ENCODE assay signal across 12 mouse cellular contexts in genomic region chr7:81725986-81726727, GRCm38 (mm10). TPM values are rescaled to one million over a fixed set of nuclear protein-coding genes. Genes with fewer than 3 reads are reported as not detected.
DNase-seq lines count a peak whose midpoint lies in the region; ATAC-seq and TF ChIP-seq lines count a peak whose summit lies in the region.
"Had no signal": no experiment of that assay in that cellular context is flagged by ENCODE, and none has a peak within 500 bp of the region (broad histone marks: within the 10 kb centered on the region; RNA-seq: fewer than 3 reads in every experiment).

No protein-coding gene starts in this region.

- intact Hi-C loops in heart, adult 2 months (cut with DNase I) = no loop called here

- H3K79me2 ChIP-seq in heart, adult 2 months (replicated peaks; ENCODE audit: control insufficient read depth, insufficient read depth, low read length) = no peaks in the 10 kb centered on the region

- no peak overlapping the region for H3K9ac ChIP-seq in intestine, embryonic 15.5 days
- no peak overlapping the region for H3K9ac ChIP-seq in intestine, postnatal 0 days (ENCODE audit: low read depth, low read length)
- no peak overlapping the region for H3K9ac ChIP-seq in heart, adult 2 months (ENCODE audit: low read depth, low read length)
- H3K9ac ChIP-seq in limb, embryonic 11.5 days (ENCODE audit: low read length) = no peak overlapping the region
- H3K9ac ChIP-seq: forebrain, postnatal 0 days; hindbrain, embryonic 13.5 days had no signal

- 0 out of 2 replicates have a peak, but pooled peaks have one; percentile 24 for TF ChIP-seq EP300 in heart, adult 2 months (IDR thresholded peaks at IDR 0.05; ENCODE audit: insufficient read depth, low read depth, low read length)

- no peak for TF ChIP-seq POLR2A in heart, adult 2 months (IDR thresholded peaks at IDR 0.05; ENCODE audit: insufficient read depth, low read depth, low read length)

- no peaks in the 10 kb centered on the region for H3K27me3 ChIP-seq in intestine, embryonic 15.5 days (replicated peaks)
- H3K27me3 ChIP-seq in intestine, postnatal 0 days (replicated peaks; ENCODE audit: control insufficient read depth, insufficient read depth, low read length) = no peaks in the 10 kb centered on the region
- no peaks in the 10 kb centered on the region for H3K27me3 ChIP-seq in heart, adult 2 months (ENCODE audit: control insufficient read depth, insufficient read depth, low read length)
- no peaks in the 10 kb centered on the region for H3K27me3 ChIP-seq in limb, embryonic 11.5 days (ENCODE audit: control insufficient read depth, insufficient read depth, low read length)
- H3K27me3 ChIP-seq: hindbrain, embryonic 13.5 days had no signal

- H3K36me3 ChIP-seq in intestine, embryonic 15.5 days = no peaks in the 10 kb centered on the region
- no peaks in the 10 kb centered on the region for H3K36me3 ChIP-seq in intestine, postnatal 0 days (ENCODE audit: control insufficient read depth, insufficient read depth)
- H3K36me3 ChIP-seq in heart, adult 2 months (ENCODE audit: control insufficient read depth, insufficient read depth, low read length) = no peaks in the 10 kb centered on the region
- H3K36me3 ChIP-seq in limb, embryonic 11.5 days (ENCODE audit: control insufficient read depth, insufficient read depth, low read length) = no peaks in the 10 kb centered on the region
- H3K36me3 ChIP-seq: hindbrain, embryonic 13.5 days had no signal

- no peak for ATAC-seq in intestine, embryonic 15.5 days
- ATAC-seq in intestine, postnatal 0 days = no peak
- ATAC-seq in limb, embryonic 11.5 days (ENCODE audit: insufficient number of reproducible peaks, low FRiP score, low TSS enrichment, low read depth) = peak; percentile 63
- peak; percentile 75 for ATAC-seq in megakaryocyte progenitor cell, adult 5-6 weeks (replicated peaks; ENCODE audit: poor library complexity)
- ATAC-seq: forebrain, postnatal 0 days had no signal

- no peak for TF ChIP-seq CTCF in intestine, postnatal 0 days (IDR thresholded peaks at IDR 0.05; ENCODE audit: low read depth)
- TF ChIP-seq CTCF in heart, adult 2 months (IDR thresholded peaks at IDR 0.05) = no peak

- H3K4me3 ChIP-seq in intestine, embryonic 15.5 days (replicated peaks) = no peak overlapping the region
- H3K4me3 ChIP-seq in intestine, postnatal 0 days (ENCODE audit: low read depth, low read length) = no peak overlapping the region
- no peak overlapping the region for H3K4me3 ChIP-seq in heart, adult 2 months
- no peak overlapping the region for H3K4me3 ChIP-seq in limb, embryonic 11.5 days (ENCODE audit: low read depth, low read length)
- H3K4me3 ChIP-seq: hindbrain, embryonic 13.5 days had no signal

- 0 out of 2 replicates have a peak, but pooled peaks cover 4% of the 10 kb centered on the region for H3K4me1 ChIP-seq in intestine, embryonic 15.5 days (replicated peaks)
- no peaks in the 10 kb centered on the region for H3K4me1 ChIP-seq in intestine, postnatal 0 days (replicated peaks; ENCODE audit: control insufficient read depth, insufficient read depth, low read length)
- no peaks in the 10 kb centered on the region; the same call in 1 of the 2 replicates for H3K4me1 ChIP-seq in heart, adult 2 months (ENCODE audit: control insufficient read depth, insufficient read depth, low read length)
- peaks cover 15% of the 10 kb centered on the region for H3K4me1 ChIP-seq in limb, embryonic 11.5 days (ENCODE audit: control insufficient read depth, insufficient read depth, low read length)
- H3K4me1 ChIP-seq: hindbrain, embryonic 13.5 days had no signal

- no peaks in the 10 kb centered on the region for H3K9me3 ChIP-seq in intestine, embryonic 15.5 days
- no peaks in the 10 kb centered on the region for H3K9me3 ChIP-seq in intestine, postnatal 0 days (ENCODE audit: control insufficient read depth)
- H3K9me3 ChIP-seq in limb, embryonic 11.5 days (ENCODE audit: control insufficient read depth, low read length) = no peaks in the 10 kb centered on the region
- H3K9me3 ChIP-seq: hindbrain, embryonic 13.5 days had no signal

- peak; percentile 24 to 30 for DNase-seq in heart, adult 2 months
- DNase-seq in limb, embryonic 11.5 days (ENCODE audit: low spot score) = peak; percentile 40
- no peak for DNase-seq in cerebellum, postnatal 10 days
- DNase-seq in adrenal gland, postnatal 25 days = no peak
- no peak for DNase-seq in urinary bladder, postnatal 10 days (ENCODE audit: low spot score)
- DNase-seq: forebrain, postnatal 0 days; kidney, postnatal 4 days; right cerebral cortex, postnatal 25 days had no signal

- no peak overlapping the region for H3K27ac ChIP-seq in intestine, embryonic 15.5 days
- no peak overlapping the region for H3K27ac ChIP-seq in intestine, postnatal 0 days (ENCODE audit: low read depth, low read length)
- H3K27ac ChIP-seq in heart, adult 2 months = peak overlapping the region; percentile 69
- H3K27ac ChIP-seq in limb, embryonic 11.5 days (replicated peaks; ENCODE audit: low read depth, low read length) = peak overlapping the region; percentile 85
- H3K27ac ChIP-seq: hindbrain, embryonic 13.5 days had no signal

- H3K4me2 ChIP-seq in intestine, embryonic 15.5 days (replicated peaks) = 0 out of 2 replicates have a peak overlapping the region, but pooled peaks have one; percentile 3
- no peak overlapping the region for H3K4me2 ChIP-seq in intestine, postnatal 0 days (replicated peaks; ENCODE audit: low read depth)
- H3K4me2 ChIP-seq in limb, embryonic 11.5 days (ENCODE audit: low read depth, severe bottlenecking) = 0 out of 2 replicates have a peak overlapping the region, but pooled peaks have one; percentile 7
- H3K4me2 ChIP-seq: hindbrain, embryonic 13.5 days had no signal

- 51% methylated on average over 18 of the region's 18 CpGs for WGBS in intestine, embryonic 15.5 days
- 43% methylated on average over 18 of the region's 18 CpGs for WGBS in intestine, postnatal 0 days
- WGBS in heart, adult 2 months = 18% methylated on average over 18 of the region's 18 CpGs
- 47% methylated on average over 18 of the region's 18 CpGs for WGBS in limb, embryonic 11.5 days

RNA-seq across cellular contexts. Expression of gene Homer2, which starts 18.8 kb away (rescaled TPM):
- 46.6 and 46.9 TPM in 2 replicates for polyA plus RNA-seq in intestine, embryonic 15.5 days (2015; fragmentation: Nextera tagmentation; extraction: Ambion mirVana)
- polyA plus RNA-seq in intestine, postnatal 0 days (2015; fragmentation: Nextera tagmentation; extraction: Ambion mirVana) = 22.2 and 26.8 TPM in 2 replicates
- total RNA-seq in heart, adult 2 months (2021) = 10 to 100 TPM; 85.1 to 99.5 TPM
- polyA plus RNA-seq in heart, adult 2 months (2012; rRNA removed) = 33.1 and 39.4 TPM in 2 replicates
- polyA plus RNA-seq in limb, embryonic 11.5 days (2014; fragmentation: Nextera tagmentation; extraction: Ambion mirVana) = 33.5 and 36.0 TPM in 2 replicates
- 0.44 TPM in 2 replicates for total RNA-seq in megakaryocyte progenitor cell, adult 5-6 weeks (2015)
- 0.71 and 0.74 TPM in 2 replicates for total RNA-seq in megakaryocyte progenitor cell, adult 5-6 weeks (2017)
- 2.4 and 2.6 TPM in 2 replicates for total RNA-seq in adrenal gland, postnatal 25 days (2021)

RNA-seq across cellular contexts. Expression of gene Ramac, which starts 36.6 kb away (rescaled TPM):
- polyA plus RNA-seq in intestine, embryonic 15.5 days (2015; fragmentation: Nextera tagmentation; extraction: Ambion mirVana) = 132 and 147 TPM in 2 replicates
- polyA plus RNA-seq in intestine, postnatal 0 days (2015; fragmentation: Nextera tagmentation; extraction: Ambion mirVana) = 117 and 118 TPM in 2 replicates
- total RNA-seq in heart, adult 2 months (2021) = 10 to 100 TPM; 25.3 to 28.2 TPM
- 10.4 and 16.4 TPM in 2 replicates for polyA plus RNA-seq in heart, adult 2 months (2012; rRNA removed)
- polyA plus RNA-seq in limb, embryonic 11.5 days (2014; fragmentation: Nextera tagmentation; extraction: Ambion mirVana) = 109 and 113 TPM in 2 replicates
- 92.8 and 94.7 TPM in 2 replicates for total RNA-seq in megakaryocyte progenitor cell, adult 5-6 weeks (2015)
- total RNA-seq in megakaryocyte progenitor cell, adult 5-6 weeks (2017) = 75.0 and 79.8 TPM in 2 replicates
- total RNA-seq in adrenal gland, postnatal 25 days (2021) = 46.5 and 55.8 TPM in 2 replicates

Comparison
In these comparisons a context has a peak if more than half of its experiments do, and no peak if none do; other contexts are left out.
1. ATAC-seq: peak in limb, embryonic 11.5 days (single experiment) and megakaryocyte progenitor cell, adult 5-6 weeks (single experiment); none in intestine, embryonic 15.5 days (single experiment) and intestine, postnatal 0 days (single experiment).
2. H3K27ac ChIP-seq: peak in heart, adult 2 months (single experiment) and limb, embryonic 11.5 days (single experiment); none in intestine, embryonic 15.5 days (single experiment) and intestine, postnatal 0 days (single experiment).
3. DNase-seq: peak in heart, adult 2 months (2 of 2) and limb, embryonic 11.5 days (single experiment); none in cerebellum, postnatal 10 days (0 of 2), adrenal gland, postnatal 25 days (single experiment) and urinary bladder, postnatal 10 days (single experiment).